Mouse (Mus musculus): ENCODE measurements around the gene Igf1. TPM values are rescaled to one million over a fixed set of nuclear protein-coding genes. Genes with fewer than 3 reads are reported as not detected.

The Igf1 gene
- 0.61 TPM for polyA plus RNA-seq (2017; shearing (Covaris generic))

DNA sequence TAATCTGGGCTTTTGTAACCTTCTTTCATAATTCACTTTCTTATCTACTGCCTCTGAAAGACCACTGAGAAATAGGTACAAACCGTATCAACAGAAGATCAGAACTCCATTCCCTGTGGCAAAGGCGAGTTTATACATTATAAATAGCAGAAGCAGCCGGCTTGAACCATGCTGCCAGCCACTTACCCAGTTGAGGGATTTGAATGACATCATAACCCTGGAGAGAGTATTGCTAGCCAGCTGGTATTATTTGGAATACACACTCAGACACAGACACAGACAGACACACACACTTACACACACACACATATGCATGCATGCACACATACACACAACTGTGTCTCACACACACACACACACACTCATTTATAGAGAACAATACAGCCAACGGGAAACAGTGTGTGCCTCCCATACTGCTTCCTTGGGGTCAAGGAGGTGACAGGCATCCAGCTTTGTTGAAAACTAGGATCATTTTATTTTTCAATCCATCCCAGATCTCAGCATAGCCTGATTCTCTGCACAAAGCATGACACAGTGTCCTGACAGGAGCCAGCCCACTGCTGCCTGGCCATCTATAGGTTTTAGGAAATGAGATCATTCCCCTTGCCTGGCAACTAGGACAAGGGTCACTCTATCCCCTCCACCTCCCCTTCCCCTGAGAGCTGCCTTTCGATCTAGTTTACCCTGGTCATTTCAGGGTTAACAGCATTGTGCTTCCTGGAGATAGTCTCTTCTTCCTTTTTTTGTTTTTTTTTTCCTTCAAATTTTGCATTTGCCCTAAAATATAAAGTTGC lies at the start of gene Igf1:
Gene Igf1, plus strand, starts transcription at position 253 of the 794 bp plus-strand sequence.

Other genes starting within 250 kb of the Igf1 start
- not detected for gene Pmch, start 232.8 kb downstream of the Igf1 start, polyA plus RNA-seq (2017; shearing (Covaris generic))